Mouse (Mus musculus) adrenal gland, postnatal 36 days (tissue): ENCODE results near the gene Ercc6. TPM values are rescaled to one million over a fixed set of nuclear protein-coding genes. Genes with fewer than 3 reads are reported as not detected.
A peak's percentile ranks its signal among the peaks of the same experiment; 100 is the strongest.

Source experiments
- DNase-seq, 2 experiments: peaks; one replicate each; pipeline ENCODE4 v3.0.0; 2021; ENCODE audit warnings: mixed read lengths in 1 of 2
- total RNA-seq, 2 experiments: library from RNA; stranded (reverse); gene quantifications; 2 replicates each; pipeline ENCODE4 v1.2.3; 2021

Ercc6 gene
- total RNA-seq, 2 experiments from 2014 or later: 11.8 to 18.6 TPM

GRCm38 (mm10) chr14:32572519-32572918 is 59.2 kb downstream of the Ercc6 start:
- no peak for DNase-seq

- no peak for DNase-seq
These were observed 65.1 kb downstream of the Ercc6 start for GRCm38 (mm10) chr14:32578420-32578819.

DNA sequence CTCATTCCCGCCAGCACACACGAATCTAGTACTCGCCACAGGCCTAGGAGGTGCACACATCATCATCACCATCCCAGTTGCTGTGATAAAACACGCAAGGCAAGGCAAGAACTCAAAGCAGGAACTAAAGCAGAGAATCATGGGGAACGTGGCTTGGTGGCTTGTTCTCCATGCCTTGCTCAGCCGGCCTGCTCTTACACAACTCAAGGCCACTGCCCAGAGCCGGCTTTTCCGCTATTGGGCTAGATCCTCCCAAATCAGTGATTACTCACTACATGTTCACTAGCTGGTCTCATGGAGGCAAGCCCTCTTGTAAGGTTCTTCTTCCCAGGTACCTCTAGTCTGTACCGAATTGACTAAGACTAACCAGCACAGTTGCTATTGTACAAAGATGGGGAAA is 70.4 kb downstream of the Ercc6 start:
- peak; percentile 40 to 60 for DNase-seq

DNA sequence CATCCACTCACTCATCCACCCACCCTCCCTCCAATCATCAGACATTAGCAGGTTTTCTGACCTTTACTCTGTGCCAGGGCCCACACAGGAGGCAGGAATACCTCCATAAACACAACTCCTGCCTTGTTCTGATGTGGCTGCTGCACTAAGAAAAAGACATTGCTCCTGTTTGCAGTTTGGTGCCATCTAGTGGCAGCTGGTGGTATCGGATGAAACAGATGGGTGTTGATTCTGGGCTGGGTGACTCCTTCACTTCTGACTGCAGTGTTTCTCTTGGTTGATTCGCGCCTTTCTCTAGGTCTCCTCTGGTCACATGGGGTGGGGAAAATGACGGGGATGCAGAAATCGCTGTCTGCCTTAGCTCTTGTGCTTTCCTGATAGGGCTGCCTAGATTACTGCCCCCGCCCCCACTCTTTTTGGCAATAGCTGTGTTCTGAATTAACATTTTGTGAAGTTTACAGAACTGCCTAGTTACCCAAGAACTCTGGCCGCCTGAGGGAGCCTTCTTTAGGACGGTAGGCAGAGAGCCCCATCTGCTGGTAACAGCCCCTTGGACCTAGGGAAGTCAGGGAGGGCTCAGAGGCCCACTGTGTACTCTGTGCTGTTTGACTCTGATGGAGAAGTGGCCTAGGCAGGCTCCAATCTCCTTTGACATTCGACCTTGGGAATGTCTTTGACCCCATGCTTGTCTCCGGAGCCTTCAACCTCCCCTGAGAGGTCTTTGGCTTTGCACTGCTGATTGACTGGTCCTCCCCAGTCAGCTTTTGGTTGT is 73.9 kb downstream of the Ercc6 start:
- DNase-seq: peak; percentile 73 to 79

DNA sequence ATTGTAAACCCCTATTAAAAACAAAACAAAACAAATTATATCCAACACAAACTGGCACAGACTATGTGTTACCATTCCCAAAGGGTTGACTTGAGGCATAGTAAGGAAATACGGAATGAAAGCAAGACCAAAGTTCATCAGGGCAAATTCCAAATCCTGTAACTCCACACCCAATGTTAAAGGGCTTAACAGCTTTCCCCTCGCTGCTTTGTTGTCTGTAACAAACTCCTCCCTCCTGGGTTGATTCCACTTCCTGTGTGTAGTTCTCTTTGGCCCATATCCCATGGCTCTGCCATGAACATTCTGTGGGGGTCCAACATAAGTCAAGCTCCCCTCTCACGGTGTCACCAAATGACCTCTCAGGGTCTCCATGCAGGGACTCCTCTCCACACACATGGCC is 77.1 kb downstream of the Ercc6 start:
- no peak for DNase-seq

DNA sequence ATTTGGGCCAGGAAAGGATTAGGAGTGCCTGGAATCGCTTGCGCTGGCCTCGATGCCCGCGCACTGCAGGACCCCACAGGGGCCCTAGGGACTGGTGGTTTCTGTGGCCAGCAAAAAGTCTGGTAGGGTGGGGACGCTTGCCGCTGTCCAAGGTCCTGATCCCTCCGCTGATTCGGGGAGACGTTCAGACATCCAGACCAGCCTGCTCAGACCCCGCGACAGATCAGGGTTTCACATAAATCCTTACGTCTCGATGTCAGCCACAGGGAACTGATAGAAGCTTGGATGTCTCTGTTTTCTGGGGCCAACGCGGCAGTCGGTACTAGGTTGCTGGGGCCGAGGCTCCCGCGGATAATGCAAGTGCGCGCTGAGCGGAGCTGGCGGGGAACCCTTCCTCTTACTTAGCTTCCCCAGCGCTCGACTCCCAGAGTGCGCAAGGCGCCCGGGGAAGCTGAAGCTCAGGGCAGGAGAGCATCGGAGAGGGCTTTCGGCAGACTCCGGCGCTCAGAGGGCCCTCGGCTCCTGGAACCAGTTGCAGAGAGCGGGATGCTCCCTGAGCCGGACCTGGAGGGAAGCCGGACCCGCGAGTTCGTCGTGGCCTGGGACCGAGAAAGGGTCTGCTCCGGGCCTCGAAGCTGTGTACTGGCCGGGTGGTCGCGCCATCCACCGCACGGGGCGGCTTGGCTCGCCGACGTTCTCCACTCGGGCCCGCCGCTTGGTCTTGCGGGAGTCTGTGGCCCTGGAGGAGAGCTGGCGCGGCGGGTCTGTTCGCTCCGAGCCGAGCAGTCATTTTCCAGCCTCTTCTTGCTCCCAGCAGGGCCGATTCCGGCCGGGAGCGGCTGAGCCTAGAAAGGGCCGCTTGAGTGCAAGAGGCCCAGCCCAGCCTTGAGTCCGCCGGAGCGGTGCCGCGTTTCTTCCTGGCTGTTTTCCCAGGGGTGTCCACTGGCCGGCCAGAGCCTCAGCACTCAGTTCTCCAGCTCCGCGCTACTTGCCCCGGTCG is 84.2 kb downstream of the Ercc6 start:
- DNase-seq: peak; percentile 83 to 85

GRCm38 (mm10) chr14:32598437-32599219 is 85.3 kb downstream of the Ercc6 start:
- DNase-seq: no peak

GRCm38 (mm10) chr14:32599290-32600041 is 86.1 kb downstream of the Ercc6 start, which contains the start of gene Prrxl1:
TSS of gene Prrxl1 (plus strand) at chr14:32599407.
- peak; percentile 40 for DNase-seq

DNA sequence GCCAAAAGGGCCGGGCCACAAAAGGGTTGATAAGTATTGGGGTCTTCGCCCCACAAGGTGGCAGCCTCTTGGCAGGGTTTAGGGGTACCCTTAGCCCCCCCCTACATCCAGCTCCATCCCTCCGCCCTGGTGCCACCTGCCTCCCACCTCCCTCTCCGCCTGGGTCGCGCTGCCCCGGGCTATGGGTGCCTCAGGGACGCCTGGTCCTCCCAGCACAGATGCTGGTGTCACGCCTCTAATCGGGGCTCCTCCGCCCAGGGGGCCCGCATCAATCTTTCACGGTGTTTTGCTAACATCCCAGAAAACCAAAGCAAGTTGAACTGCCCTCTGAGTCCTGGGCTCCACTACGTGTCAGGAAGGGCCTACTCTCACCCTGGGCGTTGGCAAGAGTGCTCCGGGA is 86.8 kb downstream of the Ercc6 start:
- no peak for DNase-seq

GRCm38 (mm10) chr14:32605508-32605907 is 92.2 kb downstream of the Ercc6 start:
- DNase-seq: no peak

DNA sequence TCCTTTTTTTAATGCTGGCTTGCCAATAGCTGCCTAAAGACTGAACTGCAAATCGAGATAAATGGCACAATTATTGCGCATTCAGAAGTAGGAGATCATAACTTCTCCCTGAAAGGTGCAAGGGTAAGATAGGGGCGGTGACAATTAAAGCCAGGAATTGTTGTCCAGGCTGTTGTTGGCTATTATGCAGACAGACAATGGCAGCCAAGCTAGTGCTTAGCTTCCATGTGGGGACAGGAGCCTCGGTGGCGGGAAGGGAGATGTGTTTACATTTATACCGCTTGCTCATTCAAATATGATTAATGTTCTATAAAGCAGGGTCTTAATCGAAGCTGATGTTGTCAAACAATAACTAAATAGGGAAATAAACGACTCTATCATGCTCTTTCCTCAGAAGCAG is 93.0 kb downstream of the Ercc6 start:
- no peak for DNase-seq

DNA sequence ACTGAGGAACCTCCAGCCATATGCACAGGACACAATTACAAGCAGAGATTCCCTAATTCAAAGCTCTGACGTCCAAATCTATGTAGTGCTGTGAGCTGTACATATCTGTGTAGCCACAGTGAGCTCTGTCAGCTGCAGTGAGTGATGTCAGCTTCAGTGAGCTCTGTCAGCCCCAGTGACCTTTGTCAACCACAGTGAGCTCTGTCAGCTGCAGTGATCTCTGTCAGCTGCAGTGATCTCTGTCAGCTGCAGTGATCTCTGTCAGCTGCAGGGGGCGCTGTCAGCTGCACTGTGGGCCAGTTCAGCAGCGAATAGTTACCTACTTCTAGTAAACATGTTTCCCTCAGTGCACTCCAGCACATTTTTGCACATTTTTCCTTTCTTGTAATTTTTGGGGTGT is 96.1 kb downstream of the Ercc6 start:
- DNase-seq: peak; percentile 61 to 69

GRCm38 (mm10) chr14:32617253-32617652 is 103.9 kb downstream of the Ercc6 start:
- DNase-seq: no peak

- DNase-seq: no peak
These were observed 110.9 kb downstream of the Ercc6 start for GRCm38 (mm10) chr14:32624245-32624644.

- DNase-seq: no peak
These were observed 111.5 kb downstream of the Ercc6 start for GRCm38 (mm10) chr14:32624811-32625210.

GRCm38 (mm10) chr14:32627271-32627670 is 114.0 kb downstream of the Ercc6 start:
- no peak for DNase-seq

DNA sequence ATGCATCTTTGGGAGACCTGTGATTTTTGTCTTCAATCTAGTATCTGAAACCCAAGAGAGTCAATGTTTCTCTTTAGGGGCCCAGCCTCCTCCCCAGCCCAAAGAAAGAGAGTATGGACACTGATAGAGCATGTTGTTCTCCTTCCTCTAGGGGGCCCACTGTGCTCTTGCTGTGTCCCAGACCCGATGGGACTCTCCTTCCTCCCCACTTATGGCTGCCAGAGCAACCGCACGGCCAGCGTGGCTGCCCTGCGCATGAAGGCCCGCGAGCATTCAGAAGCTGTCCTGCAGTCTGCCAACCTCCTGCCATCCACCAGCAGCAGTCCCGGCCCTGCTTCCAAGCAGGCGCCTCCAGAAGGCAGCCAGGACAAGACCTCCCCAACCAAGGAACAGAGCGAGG is 115.3 kb downstream of the Ercc6 start:
- peak in 1 of 2 experiments; percentile 17 for DNase-seq
